Mouse (Mus musculus) CH12.LX (cell line): ENCODE data around the gene P4hb.

Source experiments
- MYC ChIP-seq: IDR thresholded peaks from 2 replicates; pipeline ENCODE4 v1.6.1; 2011; ENCODE audit warnings: low read depth, mild to moderate bottlenecking, improper control_type of control experiment, low read length
- RCOR1 ChIP-seq: conservative IDR thresholded peaks from 2 replicates; pipeline ENCODE4 v1.6.1; 2012; ENCODE audit warnings: low read depth, mild to moderate bottlenecking, inconsistent platforms, low read length, improper control_type of control experiment
- ZNF384 ChIP-seq: IDR thresholded peaks from 2 replicates; pipeline ENCODE4 v1.6.1; 2012; ENCODE audit warnings: low read depth, low read length, improper control_type of control experiment, inconsistent platforms

GRCm38 (mm10) chr11:120517147-120517546, 55.9 kb downstream of the P4hb start:
- no peak for TF ChIP-seq MYC
- TF ChIP-seq ZNF384: no peak
- no peak for TF ChIP-seq RCOR1
